Mouse (Mus musculus) telencephalon, adult 2 months (tissue): ENCODE data around the gene Qars.

ENCODE experiments used
- DNase-seq: peaks from one replicate; pipeline ENCODE4 v3.0.0-alpha.2; 2011; ENCODE audit warnings: low read depth, low spot score

The Qars gene

DNA sequence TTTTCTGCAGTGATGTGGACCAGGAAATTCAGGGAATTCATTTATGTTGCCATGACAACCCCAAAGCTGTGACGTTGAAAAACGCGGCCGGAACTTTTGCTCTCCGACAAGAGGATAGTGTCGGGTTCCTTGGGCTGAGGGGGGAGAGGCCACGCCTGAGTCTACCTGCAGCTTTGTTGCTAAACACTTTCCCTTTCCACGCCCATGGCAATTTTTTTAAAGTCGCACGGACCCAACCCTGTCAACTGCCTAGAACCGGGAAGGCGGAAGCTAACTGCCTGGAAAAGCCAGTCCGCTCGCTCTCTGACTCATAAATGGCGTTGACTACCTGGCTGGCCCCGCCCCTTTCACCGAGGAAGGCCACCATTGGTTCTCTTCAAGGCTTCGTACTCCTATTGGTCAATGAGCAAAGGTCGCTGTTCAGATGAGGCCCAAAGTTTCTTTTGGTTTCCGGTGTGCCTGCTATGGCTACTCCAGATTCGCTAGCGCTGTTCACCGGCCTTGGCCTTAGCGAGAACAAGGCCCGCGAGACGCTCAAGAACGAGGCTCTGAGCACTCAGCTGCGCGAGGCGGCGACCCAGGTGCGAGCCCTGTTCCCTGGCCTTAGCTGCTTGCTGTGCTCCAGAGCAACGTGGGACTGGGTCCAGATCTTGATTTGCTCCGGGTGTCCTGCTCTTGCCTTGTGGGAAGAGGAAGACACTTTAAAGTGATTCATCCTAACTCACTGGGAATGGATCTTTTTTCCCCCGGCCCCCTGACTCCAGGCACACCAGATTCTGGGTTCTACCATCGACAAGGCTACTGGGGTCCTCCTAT, at the start of gene Qars:
TSS of gene Qars (plus strand) at position 88 of the 816 bp plus-strand sequence.
- peak; percentile 97 for DNase-seq

DNA sequence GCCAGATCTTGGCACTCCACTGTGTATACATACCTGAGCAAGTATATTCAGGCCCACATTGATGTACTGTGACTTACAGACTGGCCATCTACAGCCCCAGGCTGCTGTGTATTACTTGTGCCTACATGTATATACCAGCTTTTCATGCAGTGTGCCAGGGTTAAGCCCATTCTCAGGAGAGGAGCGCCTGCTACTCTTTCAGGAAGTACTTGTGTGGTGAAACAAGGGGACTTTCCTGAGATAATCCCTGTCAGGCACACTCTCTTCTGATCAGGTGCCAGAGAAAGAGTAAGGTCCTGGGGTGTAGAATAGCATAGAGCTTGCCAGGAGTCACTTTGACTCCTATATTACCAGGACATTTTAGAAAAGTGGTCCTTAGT, 47.6 kb upstream of the Qars start:
- DNase-seq = no peak

DNA sequence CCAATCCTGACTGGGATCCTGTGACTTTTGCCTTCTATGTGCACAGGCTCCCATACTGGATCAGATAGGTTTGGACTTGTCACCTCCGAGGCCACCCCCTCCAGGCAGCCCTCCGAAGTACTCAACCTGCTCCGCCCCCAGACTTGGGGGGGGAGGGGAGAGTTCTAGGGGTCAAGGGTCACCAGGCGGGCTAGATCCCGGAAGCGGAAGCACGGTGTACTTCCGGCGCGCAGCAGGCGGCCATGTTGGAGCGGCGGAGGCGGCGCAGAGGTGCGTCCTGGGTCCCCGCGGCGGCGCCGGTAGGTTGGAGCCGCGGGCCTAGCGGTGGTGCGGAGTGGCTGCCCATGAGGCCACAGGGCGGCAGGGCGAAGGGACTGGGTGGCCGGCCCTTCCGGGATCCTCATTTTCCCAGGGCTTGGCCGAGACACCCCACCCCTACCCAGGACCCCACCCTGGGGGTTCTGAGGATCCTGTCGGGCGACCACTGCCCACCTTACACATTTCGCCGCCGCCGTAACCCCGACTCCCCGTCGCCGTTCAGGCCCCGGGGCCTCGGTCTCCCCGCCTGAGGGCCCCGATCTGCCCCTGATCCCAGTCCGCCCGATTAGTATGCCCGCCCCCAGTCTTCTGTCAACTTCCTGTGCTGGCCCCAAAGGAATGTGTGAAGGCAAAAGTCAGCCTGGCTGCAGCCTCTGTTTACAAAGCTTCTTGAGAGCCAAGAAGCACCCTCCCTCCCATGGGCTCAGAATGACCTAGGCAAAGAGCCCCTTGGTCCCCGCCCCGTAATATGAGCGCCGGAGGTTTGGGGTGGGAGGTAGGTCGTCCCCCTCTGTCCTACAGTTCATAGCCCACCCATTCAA, 47.0 kb upstream of the Qars start, which contains the start of gene Ccdc71:
TSS of gene Ccdc71 (plus strand) at position 209 of the 860 bp plus-strand sequence.
- no peak for DNase-seq

DNA sequence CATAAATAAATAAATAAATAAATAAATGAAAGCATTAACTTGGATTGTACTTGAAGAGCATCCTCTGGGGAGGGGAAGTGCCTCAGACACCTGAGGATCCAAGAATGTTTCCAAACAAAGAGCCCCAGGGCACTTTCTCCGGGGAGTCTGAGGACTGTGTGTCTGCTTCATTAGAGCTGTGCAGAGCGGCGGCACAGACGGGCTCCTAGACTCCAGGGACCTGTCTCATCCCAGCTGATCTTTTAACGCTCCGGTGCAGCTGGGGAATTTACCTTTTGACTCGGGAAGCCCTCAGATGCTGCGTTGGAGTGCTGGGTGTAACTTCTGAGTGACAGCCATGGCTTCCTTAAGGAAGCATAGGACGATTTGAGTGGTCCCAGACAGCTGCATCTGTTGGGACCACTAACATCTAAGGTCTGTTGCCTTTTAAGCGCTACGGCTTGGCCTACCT, 46.3 kb upstream of the Qars start, which contains the start of gene Klhdc8b:
TSS of gene Klhdc8b (minus strand) at position 401 of the 451 bp plus-strand sequence.
- no peak for DNase-seq

DNA sequence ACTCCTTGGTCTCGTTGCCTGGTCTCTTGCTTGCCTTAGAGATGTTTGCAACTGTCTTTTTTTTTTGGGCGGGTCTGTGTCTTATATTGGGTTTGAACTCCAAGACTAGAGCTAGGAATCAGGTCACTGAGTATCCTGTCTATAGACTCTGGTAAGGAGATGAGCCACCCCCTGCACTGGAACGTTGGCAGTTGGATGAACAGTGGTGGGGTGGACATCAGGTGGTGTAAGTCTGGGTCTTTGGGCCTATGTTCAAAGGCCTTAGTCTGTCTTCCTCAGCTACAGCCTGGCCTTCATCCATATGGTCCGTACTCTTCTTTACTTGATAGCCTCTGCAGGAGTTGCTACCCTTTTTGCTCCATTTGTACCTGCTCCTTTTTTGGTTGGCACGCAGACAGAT, 45.8 kb upstream of the Qars start:
- no peak for DNase-seq

DNA sequence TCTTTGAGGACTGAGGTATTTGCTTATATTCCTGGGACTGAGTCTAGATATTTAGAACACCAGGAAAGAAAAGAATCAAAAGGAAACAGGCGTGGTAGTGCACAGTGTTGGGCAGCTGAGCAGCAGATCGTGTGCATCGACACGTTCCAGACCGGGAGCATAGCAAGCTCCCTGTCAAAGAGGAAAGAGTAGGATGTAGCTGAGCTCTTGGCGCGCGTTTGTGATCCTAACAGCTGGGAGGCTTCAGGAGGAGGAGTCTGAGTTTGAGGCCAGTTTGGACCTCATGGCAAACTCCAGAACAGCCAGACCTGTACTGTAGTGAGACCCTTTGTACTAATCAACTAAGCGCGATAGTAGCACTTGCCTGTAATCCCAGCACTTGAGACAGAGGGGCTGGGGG, 45.3 kb upstream of the Qars start:
- no peak for DNase-seq

DNA sequence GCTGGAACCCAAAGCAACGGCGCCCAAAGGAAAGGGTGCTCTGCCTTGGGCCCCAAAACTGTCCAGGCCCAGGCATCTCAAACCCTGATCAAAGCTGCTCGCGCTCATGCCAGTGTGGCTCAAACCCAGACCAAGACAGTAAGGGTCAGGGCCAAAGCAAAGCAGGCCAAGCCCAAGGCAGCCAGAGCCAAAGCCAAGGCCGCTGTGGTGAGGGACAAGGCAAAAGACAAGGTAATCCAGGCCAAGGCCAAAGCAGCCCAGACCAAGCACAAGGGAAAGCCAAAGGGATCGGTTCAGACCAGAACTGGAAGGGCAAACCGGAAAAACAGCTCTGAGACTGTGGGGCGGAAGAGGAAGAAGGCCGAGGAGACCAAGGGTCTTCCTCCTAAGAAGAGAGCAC, 43.8 kb upstream of the Qars start:
- no peak for DNase-seq

DNA sequence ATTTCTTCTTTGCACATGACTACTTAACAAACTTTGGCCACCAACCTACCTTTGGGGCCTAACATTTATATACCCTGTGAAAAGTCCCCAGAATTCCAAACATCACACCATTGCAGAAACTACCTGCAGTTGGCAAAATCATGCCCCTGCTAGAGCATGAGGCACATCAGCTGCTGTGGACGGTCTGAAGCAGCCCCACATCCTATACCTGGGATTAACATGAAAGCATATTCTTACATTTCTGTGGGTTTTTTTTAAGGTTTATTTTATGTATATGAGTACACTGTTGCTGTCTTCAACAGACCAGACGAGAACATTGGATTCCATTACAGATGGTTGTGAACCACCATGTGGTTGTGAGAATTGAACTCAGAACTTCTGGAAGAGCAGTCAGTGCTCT, 41.3 kb upstream of the Qars start:
- DNase-seq = no peak

DNA sequence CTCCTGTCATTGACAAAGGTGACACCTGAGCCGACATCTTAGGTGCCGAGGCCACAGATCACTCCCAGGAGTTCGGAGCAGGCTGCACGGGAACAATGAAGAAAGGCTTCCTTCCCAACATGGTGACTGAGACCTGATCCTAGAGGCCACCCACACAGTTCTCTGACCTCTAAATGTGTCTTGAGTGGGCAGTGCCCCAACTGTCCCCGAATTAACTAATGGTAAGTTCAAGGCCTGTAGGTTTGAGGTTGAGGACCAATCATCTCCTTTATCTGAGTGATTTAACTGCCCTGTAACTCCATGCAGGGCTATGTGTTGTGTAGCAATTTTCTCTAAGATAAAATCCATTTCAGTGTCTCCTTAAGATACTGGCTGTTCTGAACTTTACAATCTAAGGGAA, 38.1 kb upstream of the Qars start:
- DNase-seq = no peak

DNA sequence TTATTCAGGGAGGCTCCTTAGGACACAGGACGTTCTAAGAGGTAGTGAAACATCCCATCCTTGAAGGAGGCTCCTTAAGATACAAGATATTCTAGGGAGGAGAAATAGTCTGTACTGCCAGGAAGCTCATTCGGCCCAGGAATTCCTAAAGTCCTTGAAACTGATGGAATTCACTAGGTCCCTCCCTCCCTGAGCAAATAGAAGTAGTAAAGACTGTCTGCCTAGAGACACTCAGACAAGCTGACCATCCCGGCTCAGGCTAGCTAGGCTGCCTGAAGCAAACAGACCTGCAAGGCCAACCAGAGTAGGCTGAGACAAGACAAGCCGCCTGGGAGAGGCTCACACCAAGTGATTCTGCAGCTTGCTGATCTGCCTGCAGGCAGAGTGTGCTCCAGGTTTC, 37.7 kb upstream of the Qars start:
- no peak for DNase-seq

DNA sequence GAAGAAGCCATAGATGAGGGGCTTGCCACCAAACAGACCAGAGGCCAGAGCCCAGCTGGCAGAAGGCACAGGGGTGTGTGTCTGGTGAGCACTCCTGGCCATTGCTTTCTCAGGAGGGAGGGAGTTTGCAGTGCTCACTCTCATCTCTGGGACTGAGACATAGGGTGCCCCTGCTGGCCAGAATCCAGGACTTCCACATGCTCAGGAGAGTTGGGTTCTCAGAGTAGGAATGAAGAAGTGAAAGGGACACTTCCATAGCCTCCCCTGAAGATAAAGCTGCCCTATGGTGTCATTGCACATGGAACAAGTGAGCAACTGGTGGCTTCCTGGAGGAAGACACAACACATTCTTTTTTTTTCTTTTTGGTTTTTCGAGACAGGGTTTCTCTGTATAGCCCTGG, 33.0 kb upstream of the Qars start:
- DNase-seq = no peak

DNA sequence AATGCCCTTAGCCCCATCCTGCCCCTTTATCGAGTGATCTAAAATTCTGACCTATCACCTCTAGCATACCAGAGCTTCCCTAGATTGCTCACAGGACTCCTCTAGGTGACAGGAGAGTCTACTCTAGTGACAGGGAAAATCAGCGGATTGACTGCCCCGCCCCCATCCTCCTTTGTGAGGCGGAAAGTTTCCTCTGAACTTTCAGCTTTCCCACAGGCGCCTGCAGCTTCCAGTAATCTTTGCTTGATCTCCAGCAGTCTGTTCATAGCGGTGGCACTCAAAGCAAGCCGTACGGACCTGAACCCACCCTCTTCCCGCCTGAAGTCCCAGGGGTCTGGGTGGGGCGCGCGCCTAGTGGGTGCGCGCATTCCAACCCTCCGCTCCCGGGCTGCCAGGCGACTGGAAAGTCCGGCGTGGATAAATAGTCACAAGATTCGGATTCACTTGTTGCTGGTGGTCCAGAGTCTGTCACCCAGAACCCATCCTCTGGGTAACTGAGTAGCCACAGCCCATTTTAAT, 28.8 kb upstream of the Qars start:
- DNase-seq = no peak

DNA sequence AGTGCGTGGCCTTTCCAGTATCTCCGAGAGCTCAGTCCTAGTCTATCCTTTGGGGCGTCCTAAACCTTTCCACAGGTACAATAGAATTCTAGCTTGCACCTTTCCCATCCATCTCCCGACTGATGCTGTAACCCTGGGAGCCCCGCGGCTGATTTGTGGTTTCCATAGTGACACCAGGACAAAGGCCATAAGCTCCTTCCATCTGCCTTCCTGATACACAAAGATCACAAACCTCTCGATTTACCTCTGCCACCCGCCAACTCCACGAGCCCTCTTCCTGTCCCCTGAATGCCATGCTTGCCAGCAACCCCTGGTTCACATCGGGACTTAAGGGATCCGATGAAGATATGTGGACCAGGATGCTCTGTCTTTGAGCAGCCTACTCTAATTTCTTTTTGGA, 28.3 kb upstream of the Qars start:
- no peak for DNase-seq

DNA sequence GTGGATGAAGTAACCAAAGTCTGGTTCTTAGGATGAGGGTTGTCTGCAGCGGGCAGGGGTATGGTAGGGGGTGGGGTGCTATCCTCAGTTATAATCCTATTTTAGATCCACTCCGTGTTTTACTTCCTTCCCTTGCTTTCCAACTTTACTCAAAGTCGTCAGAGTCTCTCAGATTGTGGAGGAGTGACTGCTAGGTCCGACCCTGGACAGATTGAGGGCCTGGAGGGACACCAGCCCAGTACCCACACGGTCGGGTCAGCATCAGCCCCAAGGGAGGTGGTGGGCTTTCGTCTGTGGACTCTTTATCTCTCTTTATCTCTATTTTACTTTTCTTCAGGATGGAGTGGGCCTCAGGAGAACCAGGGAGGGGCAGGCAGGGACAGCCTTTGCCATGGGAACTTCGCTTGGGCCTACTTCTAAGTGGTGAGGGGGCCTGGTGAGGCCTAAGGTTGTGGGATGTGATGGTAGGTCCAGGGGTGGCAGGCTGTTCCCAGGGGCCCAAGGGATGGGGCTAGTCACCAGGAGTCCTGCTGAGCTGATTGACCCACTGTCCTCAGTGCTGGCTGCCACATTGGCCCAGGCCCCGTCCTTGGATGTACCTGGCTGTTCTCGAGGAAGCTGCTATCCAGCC, 27.7 kb upstream of the Qars start, which contains the start of gene Lamb2:
TSS of gene Lamb2 (plus strand) at position 16 of the 631 bp plus-strand sequence.
- DNase-seq = no peak

DNA sequence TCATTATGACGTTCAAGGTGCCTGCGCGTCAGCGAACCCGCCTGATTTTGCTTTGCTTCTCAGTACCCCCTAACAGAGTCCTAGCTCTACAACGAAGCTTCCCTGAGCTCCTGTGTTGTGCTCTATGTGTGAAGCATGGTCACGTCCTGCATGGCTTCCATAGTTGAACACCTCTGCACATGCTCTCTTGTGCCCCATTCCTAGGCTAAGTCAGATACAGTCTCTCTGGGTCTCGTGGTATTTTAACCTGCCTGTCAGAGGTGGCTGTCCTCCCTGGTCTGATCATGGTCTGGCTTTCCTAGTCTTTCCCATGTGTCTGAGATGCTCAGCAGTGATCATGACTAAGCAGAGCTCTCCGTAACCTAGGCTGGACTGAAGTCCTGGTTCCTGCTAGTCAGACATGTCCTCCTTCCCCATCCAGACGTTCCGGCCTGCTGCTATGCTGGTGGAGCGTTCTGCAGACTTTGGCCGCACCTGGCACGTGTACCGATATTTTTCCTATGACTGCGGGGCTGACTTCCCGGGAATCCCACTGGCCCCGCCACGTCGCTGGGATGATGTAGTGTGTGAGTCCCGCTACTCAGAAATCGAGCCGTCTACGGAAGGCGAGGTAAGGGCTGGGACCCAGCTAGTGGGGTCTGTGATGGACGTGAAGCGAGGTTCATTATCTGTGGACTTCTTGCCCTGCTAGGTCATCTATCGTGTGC, 26.5 kb upstream of the Qars start:
- no peak for DNase-seq

DNA sequence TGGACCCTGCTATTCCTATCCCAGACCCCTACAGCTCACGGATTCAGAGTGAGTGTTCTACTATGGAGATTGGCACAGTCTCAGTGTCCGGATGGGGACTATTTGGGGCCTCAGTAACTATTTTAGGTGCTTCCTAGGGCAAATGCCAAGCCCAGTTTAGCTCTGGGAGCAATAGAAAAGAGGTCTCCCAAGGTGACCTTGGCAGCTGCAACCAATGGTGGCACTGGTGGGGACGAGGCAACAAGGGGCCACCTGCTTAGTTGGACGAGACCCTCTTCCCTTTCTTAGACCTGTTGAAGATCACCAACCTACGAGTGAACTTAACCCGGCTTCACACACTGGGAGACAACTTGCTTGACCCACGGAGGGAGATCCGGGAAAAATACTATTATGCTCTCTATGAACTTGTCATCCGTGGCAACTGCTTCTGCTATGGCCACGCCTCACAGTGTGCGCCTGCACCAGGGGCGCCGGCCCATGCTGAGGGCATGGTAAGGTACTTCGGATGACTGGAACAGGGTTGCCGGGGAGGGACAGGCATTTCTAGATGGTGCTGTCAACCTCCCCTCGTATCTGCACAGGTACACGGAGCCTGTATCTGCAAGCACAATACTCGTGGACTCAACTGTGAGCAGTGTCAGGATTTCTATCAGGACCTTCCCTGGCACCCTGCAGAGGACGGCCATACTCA, 25.8 kb upstream of the Qars start:
- DNase-seq = no peak

DNA sequence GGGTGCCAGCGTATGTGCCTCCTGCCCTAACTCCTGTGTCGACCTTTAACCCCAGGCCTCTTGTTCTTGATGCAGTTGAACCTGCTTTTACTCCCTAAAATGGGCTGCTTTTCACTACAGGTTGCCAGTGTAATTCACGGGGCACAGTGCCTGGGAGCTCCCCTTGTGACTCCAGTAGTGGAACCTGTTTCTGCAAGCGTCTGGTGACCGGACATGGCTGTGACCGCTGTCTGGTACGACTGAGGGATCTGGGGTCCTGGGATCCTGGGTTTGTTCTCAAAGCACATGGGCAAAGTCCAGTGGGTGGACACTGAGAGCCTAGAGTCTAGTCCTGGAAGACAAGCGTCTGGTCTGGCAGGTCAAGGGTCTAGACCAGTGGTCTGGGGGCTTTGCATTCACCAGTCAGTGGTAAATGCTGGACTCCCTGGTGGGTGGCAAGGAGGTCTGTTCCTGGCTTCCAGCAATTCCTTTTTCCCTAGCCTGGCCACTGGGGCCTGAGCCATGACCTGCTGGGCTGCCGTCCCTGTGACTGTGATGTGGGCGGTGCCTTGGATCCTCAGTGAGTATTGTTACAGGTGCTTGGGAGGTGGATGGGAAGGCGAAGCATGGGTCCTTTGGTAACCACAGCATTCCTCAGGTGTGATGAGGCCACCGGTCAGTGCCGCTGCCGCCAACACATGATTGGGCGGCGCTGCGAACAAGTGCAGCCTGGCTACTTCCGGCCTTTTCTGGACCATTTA, 24.3 kb upstream of the Qars start:
- DNase-seq = no peak

DNA sequence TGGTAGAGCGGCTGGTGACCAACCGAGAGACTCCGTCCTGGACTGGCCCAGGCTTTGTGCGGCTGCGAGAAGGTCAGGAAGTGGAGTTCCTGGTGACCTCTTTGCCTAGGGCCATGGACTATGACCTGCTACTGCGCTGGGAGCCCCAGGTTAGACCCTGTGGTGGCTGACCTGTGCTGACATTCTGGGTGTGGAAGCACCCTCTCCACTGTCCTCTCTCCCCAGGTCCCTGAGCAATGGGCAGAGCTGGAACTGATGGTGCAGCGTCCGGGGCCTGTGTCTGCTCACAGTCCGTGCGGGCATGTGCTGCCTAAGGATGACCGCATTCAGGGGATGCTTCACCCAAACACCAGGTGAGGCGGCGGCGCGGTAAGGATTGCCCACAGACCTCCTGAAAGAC, 23.5 kb upstream of the Qars start:
- DNase-seq = no peak

DNA sequence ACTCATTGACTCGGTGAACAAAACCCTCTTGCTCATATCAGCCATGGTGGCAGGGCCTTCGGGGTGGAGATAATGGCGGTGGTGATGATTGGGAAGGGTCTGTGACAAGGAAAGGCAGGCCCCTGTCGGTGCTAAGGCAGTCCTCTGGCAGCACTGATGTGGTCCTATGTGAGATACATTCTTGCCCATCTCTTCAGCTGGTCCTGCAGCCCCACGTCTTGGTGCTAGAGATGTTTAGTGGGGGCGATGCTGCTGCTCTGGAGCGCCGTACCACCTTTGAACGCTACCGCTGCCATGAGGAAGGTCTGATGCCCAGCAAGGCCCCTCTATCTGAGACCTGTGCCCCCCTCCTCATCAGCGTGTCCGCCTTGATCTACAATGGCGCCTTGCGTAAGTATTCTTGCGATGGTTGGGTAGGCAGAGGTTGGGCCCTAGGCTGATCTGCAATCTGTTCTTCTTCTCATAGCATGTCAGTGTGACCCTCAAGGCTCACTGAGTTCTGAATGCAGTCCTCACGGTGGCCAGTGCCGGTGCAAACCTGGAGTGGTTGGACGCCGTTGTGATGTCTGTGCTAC, 22.1 kb upstream of the Qars start:
- DNase-seq = no peak
